Mouse (Mus musculus) E14TG2a.4 (cell line): ENCODE data around the gene Yae1d1.

Experiments
- CTCF ChIP-seq: conservative IDR thresholded peaks from 2 replicates; pipeline ENCODE4 v1.5.1; 2014; ENCODE audit warnings: low read length
- POU5F1 ChIP-seq: IDR thresholded peaks from 2 replicates; pipeline ENCODE4 v1.6.1; 2014; ENCODE audit warnings: low read length, borderline replicate concordance

GRCm38 (mm10) chr13:18013205-18013604, 20.1 kb upstream of the Yae1d1 start:
- no peak for TF ChIP-seq CTCF
- no peak for TF ChIP-seq POU5F1
